In genomic region chr11:63457250-63457649, GRCm38 (mm10) we compare ENCODE assay signal across 12 mouse cellular contexts.
"Had no signal": no experiment of that assay in that cellular context is flagged by ENCODE, and none has a peak within 500 bp of the region (broad histone marks: within the 10 kb centered on the region; RNA-seq: fewer than 3 reads in every experiment).

No protein-coding gene starts in this region.

- H3K4me3 ChIP-seq: kidney, embryonic 15.5 days; left cerebral cortex, adult 2 months; liver, embryonic 13.5 days; midbrain, embryonic 12.5 days had no signal

- DNase-seq: kidney, postnatal 10 days; kidney, postnatal 36 days; layer of hippocampus, postnatal 36 days; liver, embryonic 13.5 days; lung, adult 2 months; lung, postnatal 14 days; lung, postnatal 4 days; thymus, postnatal 25 days had no signal

- H3K36me3 ChIP-seq: kidney, embryonic 15.5 days; liver, embryonic 13.5 days; midbrain, embryonic 12.5 days had no signal

- ATAC-seq: midbrain, embryonic 16.5 days had no signal

- H3K27me3 ChIP-seq: liver, embryonic 13.5 days had no signal

- H3K4me1 ChIP-seq: kidney, embryonic 15.5 days; liver, embryonic 13.5 days had no signal

- H3K4me2 ChIP-seq: kidney, embryonic 15.5 days; liver, embryonic 13.5 days; midbrain, embryonic 12.5 days had no signal

- H3K9me3 ChIP-seq: kidney, embryonic 15.5 days; liver, embryonic 13.5 days had no signal

- H3K27ac ChIP-seq: kidney, embryonic 15.5 days; left cerebral cortex, adult 2 months; liver, embryonic 13.5 days; midbrain, embryonic 12.5 days had no signal

- H3K9ac ChIP-seq: kidney, embryonic 15.5 days; liver, embryonic 13.5 days; midbrain, embryonic 12.5 days had no signal
